Mouse (Mus musculus) megakaryocyte, embryonic 14.5 days (primary cell): ENCODE measurements around the gene Akap10.

Experiments used
- FLI1 ChIP-seq: IDR thresholded peaks from 2 replicates; pipeline ENCODE4 v1.6.1; 2012; ENCODE audit warnings: low read length, inconsistent platforms, mixed read lengths
- GATA1 ChIP-seq: IDR thresholded peaks from 3 replicates; pipeline ENCODE4 v1.6.1; 2012; ENCODE audit warnings: mixed read lengths, low read length, inconsistent platforms, borderline replicate concordance

GRCm38 (mm10) chr11:61950632-61951031 lies 20.6 kb upstream of the Akap10 start:
- TF ChIP-seq GATA1 (no peak), FLI1 (no peak)
